Mouse (Mus musculus): ENCODE results near the gene Psmb8.

- TF ChIP-seq CTCF (IDR thresholded peaks at IDR 0.05; ENCODE audit: low read depth, low read length), result no peak
- TF ChIP-seq GATA1 (IDR thresholded peaks at IDR 0.05; ENCODE audit: borderline replicate concordance, low read length), result no peak
- no peak for TF ChIP-seq POLR2AphosphoS5 (IDR thresholded peaks at IDR 0.05; ENCODE audit: insufficient replicate concordance, low read depth, low read length)
- no peak for TF ChIP-seq TAL1 (conservative IDR thresholded peaks at IDR 0.05; ENCODE audit: low read depth, low read length)
- TF ChIP-seq GATA2 (IDR thresholded peaks at IDR 0.05; ENCODE audit: borderline replicate concordance, low read depth, low read length), result no peak
Observed at GRCm38 (mm10) chr17:34217216-34217928, 19.9 kb downstream of the Psmb8 start.

Measured in G1E (cell line).